20 mouse cellular contexts compared by ENCODE assay signal in genomic region chr7:111966716-111967115, GRCm38 (mm10). TPM values are rescaled to one million over a fixed set of nuclear protein-coding genes. Genes with fewer than 3 reads are reported as not detected.
DNase-seq lines count a peak whose midpoint lies in the region; ATAC-seq lines count a peak whose summit lies in the region.
"Had no signal": no experiment of that assay in that cellular context is flagged by ENCODE, and none has a peak within 500 bp of the region (broad histone marks: within the 10 kb centered on the region; RNA-seq: fewer than 3 reads in every experiment).

No protein-coding gene starts in this region.

- 69% methylated on average over 3 of the region's 3 CpGs for WGBS in forebrain, embryonic 14.5 days
- 86% methylated on average over 3 of the region's 3 CpGs for WGBS in forebrain, embryonic 12.5 days

- H3K4me1 ChIP-seq in forebrain, embryonic 14.5 days (ENCODE audit: control insufficient read depth, insufficient read depth, low read length) = no peaks in the 10 kb centered on the region
- peaks cover 9% of the 10 kb centered on the region; the same call in 1 of the 2 replicates for H3K4me1 ChIP-seq in forebrain, embryonic 12.5 days
- H3K4me1 ChIP-seq: embryonic facial prominence, embryonic 15.5 days; heart, embryonic 12.5 days had no signal

- no peaks in the 10 kb centered on the region for H3K9me3 ChIP-seq in forebrain, embryonic 14.5 days (replicated peaks; ENCODE audit: control insufficient read depth, low read length)
- H3K9me3 ChIP-seq in forebrain, embryonic 12.5 days = no peaks in the 10 kb centered on the region
- H3K9me3 ChIP-seq: embryonic facial prominence, embryonic 15.5 days; forebrain, embryonic 10.5 days; G1E; heart, embryonic 12.5 days; hindbrain, embryonic 15.5 days had no signal

- DNase-seq in forebrain, embryonic 14.5 days (ENCODE audit: low spot score) = peak; percentile 37
- DNase-seq in layer of hippocampus, adult 18-20 months (ENCODE audit: low spot score in 2 of 2) = peak; percentile 34 to 69
- no peak for DNase-seq in layer of hippocampus, postnatal 25 days (ENCODE audit: extremely low spot score in 1 of 2, low spot score in 1 of 2)
- peak; percentile 15 for DNase-seq in right cerebral cortex, postnatal 4 days
- DNase-seq in right cerebral cortex, postnatal 36 days (ENCODE audit: low spot score in 2 of 2) = no peak
- DNase-seq in frontal cortex, postnatal 36 days (ENCODE audit: low spot score in 2 of 2) = no peak
- DNase-seq: adrenal gland, postnatal 10 days; B cell, adult 2 months; cerebellum, adult 2 months; embryo, embryonic 11 days; gastrocnemius, postnatal 14 days; heart, postnatal 36 days had no signal

- no peak for ATAC-seq in forebrain, embryonic 14.5 days
- ATAC-seq in forebrain, embryonic 12.5 days (ENCODE audit: low FRiP score) = no peak
- ATAC-seq: CD4-positive, CD25-positive, alpha-beta regulatory T cell, adult 4 months had no signal

- no peak overlapping the region for H3K27ac ChIP-seq in forebrain, embryonic 14.5 days (ENCODE audit: low read depth, low read length)
- H3K27ac ChIP-seq in forebrain, embryonic 12.5 days = no peak overlapping the region
- H3K27ac ChIP-seq: embryonic facial prominence, embryonic 15.5 days; forebrain, embryonic 10.5 days; hindbrain, embryonic 15.5 days had no signal

- H3K4me3 ChIP-seq in forebrain, embryonic 14.5 days (ENCODE audit: low read depth, low read length) = no peak overlapping the region
- no peak overlapping the region for H3K4me3 ChIP-seq in forebrain, embryonic 12.5 days (replicated peaks)
- H3K4me3 ChIP-seq: embryonic facial prominence, embryonic 15.5 days; erythroblast, embryonic 14.5 days; forebrain, embryonic 10.5 days; heart, embryonic 12.5 days; hindbrain, embryonic 15.5 days had no signal

- no peaks in the 10 kb centered on the region for H3K27me3 ChIP-seq in forebrain, embryonic 14.5 days (replicated peaks; ENCODE audit: control insufficient read depth, insufficient read depth, low read length)
- H3K27me3 ChIP-seq in forebrain, embryonic 12.5 days = peaks cover 3% of the 10 kb centered on the region; the same call in 1 of the 2 replicates
- H3K27me3 ChIP-seq: embryonic facial prominence, embryonic 15.5 days; hindbrain, embryonic 15.5 days had no signal

- H3K4me2 ChIP-seq in forebrain, embryonic 14.5 days (ENCODE audit: low read length) = no peak overlapping the region
- H3K4me2 ChIP-seq in forebrain, embryonic 12.5 days = no peak overlapping the region
- H3K4me2 ChIP-seq: embryonic facial prominence, embryonic 15.5 days; heart, embryonic 12.5 days; hindbrain, embryonic 15.5 days had no signal

- H3K36me3 ChIP-seq in forebrain, embryonic 14.5 days (ENCODE audit: control insufficient read depth, insufficient read depth, low read length) = no peaks in the 10 kb centered on the region
- no peaks in the 10 kb centered on the region for H3K36me3 ChIP-seq in forebrain, embryonic 12.5 days (replicated peaks)
- H3K36me3 ChIP-seq: embryonic facial prominence, embryonic 15.5 days; forebrain, embryonic 10.5 days; G1E; heart, embryonic 12.5 days; hindbrain, embryonic 15.5 days had no signal

- H3K9ac ChIP-seq in forebrain, embryonic 14.5 days (ENCODE audit: low read length) = no peak overlapping the region
- no peak overlapping the region for H3K9ac ChIP-seq in forebrain, embryonic 12.5 days
- H3K9ac ChIP-seq: embryonic facial prominence, embryonic 15.5 days; heart, embryonic 12.5 days; hindbrain, embryonic 15.5 days had no signal

RNA-seq across cellular contexts. Expression of gene Usp47, which starts 56.6 kb away (rescaled TPM):
- polyA plus RNA-seq in forebrain, embryonic 14.5 days (2014; fragmentation: Nextera tagmentation; extraction: Ambion mirVana) = 82.0 and 93.0 TPM in 2 replicates
- polyA plus RNA-seq in forebrain, embryonic 12.5 days (2016; fragmentation: Nextera tagmentation; extraction: Ambion mirVana) = 113 and 115 TPM in 2 replicates
- 10 to 100 TPM; 66.1 to 69.3 TPM for total RNA-seq in layer of hippocampus, adult 18-20 months (2021)
- total RNA-seq in layer of hippocampus, postnatal 25 days (2021) = 10 to 100 TPM; 63.4 to 67.6 TPM

Comparison
In these comparisons a context has a peak if more than half of its experiments do, and no peak if none do; other contexts are left out.
1. DNase-seq: peak in forebrain, embryonic 14.5 days (single experiment), layer of hippocampus, adult 18-20 months (2 of 2) and right cerebral cortex, postnatal 4 days (single experiment); none in layer of hippocampus, postnatal 25 days (0 of 2), right cerebral cortex, postnatal 36 days (0 of 2) and frontal cortex, postnatal 36 days (0 of 2).